Mouse (Mus musculus) forebrain, embryonic 12.5 days (tissue): ENCODE results near the gene Epn2. TPM values are rescaled to one million over a fixed set of nuclear protein-coding genes. Genes with fewer than 3 reads are reported as not detected.

Experiments
- ATAC-seq: fragments of 200-750 bp; cut with Nextera tagmentation; 2 replicates; pipeline ENCODE4 v1.8.0; 2017; ENCODE audit warnings: moderate TSS enrichment; ENCODE audit not compliant: low FRiP score
- H3K27ac ChIP-seq: fragments of 300-500 bp; sonication (generic); 2 replicates; pipeline ENCODE4 v1.5.1; 2016; ENCODE audit warnings: mild to moderate bottlenecking
- H3K27me3 ChIP-seq: fragments of 300-500 bp; sonication (generic); 2 replicates; pipeline ENCODE4 v1.6.1; 2016; ENCODE audit warnings: mild to moderate bottlenecking
- H3K36me3 ChIP-seq: fragments of 300-500 bp; sonication (generic); replicated peaks from 2 replicates; pipeline ENCODE4 v1.6.1; 2016; ENCODE audit warnings: mild to moderate bottlenecking
- H3K4me1 ChIP-seq: fragments of 300-500 bp; sonication (generic); 2 replicates; pipeline ENCODE4 v1.6.1; 2016
- H3K4me2 ChIP-seq: fragments of 300-500 bp; sonication (generic); 2 replicates; pipeline ENCODE4 v1.6.1; 2016; ENCODE audit warnings: mild to moderate bottlenecking, moderate library complexity
- H3K4me3 ChIP-seq: fragments of 300-500 bp; sonication (generic); replicated peaks from 2 replicates; pipeline ENCODE4 v1.5.1; 2016; ENCODE audit warnings: mild to moderate bottlenecking
- H3K9ac ChIP-seq: fragments of 300-500 bp; sonication (generic); 2 replicates; pipeline ENCODE4 v1.6.1; 2016; ENCODE audit warnings: mild to moderate bottlenecking
- H3K9me3 ChIP-seq: fragments of 300-500 bp; sonication (generic); 2 replicates; pipeline ENCODE4 v1.6.1; 2016
- WGBS: fragments of 180-500 bp; shearing (Covaris S2); methylation state at CpG from one replicate; pipeline ENCODE4 v1.1.7; 2016; 5-methylcytosine and 5-hydroxymethylcytosine counted together
- polyA plus RNA-seq: library from polyadenylated mRNA; unstranded; fragments of >200 nt; fragmentation: Nextera tagmentation; extraction: Ambion mirVana; gene quantifications from 2 replicates; pipeline ENCODE4 v1.2.1, GENCODE M21; 2016

Epn2 gene
- polyA plus RNA-seq, 1 experiment from 2014 or later: 35.5 TPM

GRCm38 (mm10) chr11:61562421-61562820 is 17.1 kb downstream of the Epn2 start:
- H3K36me3 ChIP-seq: no peaks in the 10 kb centered on the region
- no peak for ATAC-seq
- no peak overlapping the region for H3K27ac ChIP-seq
- H3K4me3 ChIP-seq: no peak overlapping the region
- H3K4me2 ChIP-seq: no peak overlapping the region
- H3K4me1 ChIP-seq: no peaks in the 10 kb centered on the region; the same call in 1 of the 2 replicates
- H3K27me3 ChIP-seq: no peaks in the 10 kb centered on the region
- no peak overlapping the region for H3K9ac ChIP-seq
- WGBS: 93% methylated on average over 5 of the region's 5 CpGs
- no peaks in the 10 kb centered on the region for H3K9me3 ChIP-seq

- ATAC-seq: no peak
- WGBS: 91% methylated on average over 5 of the region's 5 CpGs
- no peak overlapping the region for H3K4me2 ChIP-seq
- no peak overlapping the region for H3K27ac ChIP-seq
- no peaks in the 10 kb centered on the region for H3K36me3 ChIP-seq
- no peak overlapping the region for H3K9ac ChIP-seq
- H3K9me3 ChIP-seq: no peaks in the 10 kb centered on the region
- no peak overlapping the region for H3K4me3 ChIP-seq
- H3K4me1 ChIP-seq: no peaks in the 10 kb centered on the region; the same call in 1 of the 2 replicates
- no peaks in the 10 kb centered on the region for H3K27me3 ChIP-seq
Observed at GRCm38 (mm10) chr11:61559572-61559971, 19.9 kb downstream of the Epn2 start.

- 82% methylated on average over 3 of the region's 3 CpGs for WGBS
- H3K4me1 ChIP-seq: 0 out of 2 replicates have a peak, but pooled peaks cover 7% of the 10 kb centered on the region
- no peak overlapping the region for H3K9ac ChIP-seq
- H3K4me2 ChIP-seq: no peak overlapping the region
- no peaks in the 10 kb centered on the region for H3K9me3 ChIP-seq
- H3K36me3 ChIP-seq: no peaks in the 10 kb centered on the region
- H3K27ac ChIP-seq: no peak overlapping the region
- no peak for ATAC-seq
- no peaks in the 10 kb centered on the region for H3K27me3 ChIP-seq
- no peak overlapping the region for H3K4me3 ChIP-seq
Observed at GRCm38 (mm10) chr11:61553015-61553754, 26.3 kb downstream of the Epn2 start.

- ATAC-seq: no peak
- no peak overlapping the region for H3K4me3 ChIP-seq
Observed at GRCm38 (mm10) chr11:61550631-61551030, 28.9 kb downstream of the Epn2 start.

GRCm38 (mm10) chr11:61547710-61548109 is 31.8 kb downstream of the Epn2 start:
- WGBS: 94% methylated on average over 4 of the region's 4 CpGs
- no peak overlapping the region for H3K4me2 ChIP-seq
- no peak for ATAC-seq

More at GRCm38 (mm10) chr11:61550631-61551030, 28.9 kb downstream of the Epn2 start:
- Histone ChIP-seq H3K9me3 (no peaks in the 10 kb centered on the region), H3K36me3 (peaks cover 11% of the 10 kb centered on the region), H3K9ac (no peak overlapping the region), H3K27me3 (no peaks in the 10 kb centered on the region), H3K27ac (no peak overlapping the region), H3K4me2 (no peak overlapping the region), H3K4me1 (0 out of 2 replicates have a peak, but pooled peaks cover 7% of the 10 kb centered on the region)

GRCm38 (mm10) chr11:61546452-61546851 is 33.0 kb downstream of the Epn2 start:
- Histone ChIP-seq H3K27ac (no peak overlapping the region), H3K9ac (no peak overlapping the region), H3K36me3 (peaks cover 21% of the 10 kb centered on the region), H3K4me3 (no peak overlapping the region), H3K27me3 (no peaks in the 10 kb centered on the region), H3K9me3 (no peaks in the 10 kb centered on the region), H3K4me2 (no peak overlapping the region), H3K4me1 (no peaks in the 10 kb centered on the region)
- no peak for ATAC-seq
- WGBS: 94% methylated on average over 10 of the region's 10 CpGs

More at GRCm38 (mm10) chr11:61547710-61548109, 31.8 kb downstream of the Epn2 start:
- peaks cover 21% of the 10 kb centered on the region for H3K36me3 ChIP-seq
- H3K27me3 ChIP-seq: no peaks in the 10 kb centered on the region
- no peak overlapping the region for H3K9ac ChIP-seq
- no peaks in the 10 kb centered on the region for H3K9me3 ChIP-seq
- H3K4me1 ChIP-seq: no peaks in the 10 kb centered on the region
- H3K27ac ChIP-seq: no peak overlapping the region
- no peak overlapping the region for H3K4me3 ChIP-seq

- ATAC-seq: no peak
- WGBS: 100% methylated on average over 2 of the region's 2 CpGs
- Histone ChIP-seq H3K4me3 (no peak overlapping the region), H3K4me2 (no peak overlapping the region), H3K9me3 (no peaks in the 10 kb centered on the region), H3K27ac (no peak overlapping the region), H3K4me1 (no peaks in the 10 kb centered on the region), H3K9ac (no peak overlapping the region), H3K36me3 (peaks cover 21% of the 10 kb centered on the region), H3K27me3 (no peaks in the 10 kb centered on the region)
Observed at GRCm38 (mm10) chr11:61545586-61545985, 33.9 kb downstream of the Epn2 start.

GRCm38 (mm10) chr11:61541106-61541505 is 38.4 kb downstream of the Epn2 start:
- Histone ChIP-seq H3K9ac (no peak overlapping the region), H3K27ac (no peak overlapping the region), H3K27me3 (no peaks in the 10 kb centered on the region), H3K4me1 (no peaks in the 10 kb centered on the region), H3K9me3 (no peaks in the 10 kb centered on the region), H3K4me3 (no peak overlapping the region), H3K4me2 (no peak overlapping the region), H3K36me3 (peaks cover 24% of the 10 kb centered on the region)
- WGBS: 99% methylated on average over 2 of the region's 2 CpGs
- ATAC-seq: no peak

- H3K27ac ChIP-seq: no peak overlapping the region
- ATAC-seq: no peak
- H3K4me3 ChIP-seq: no peak overlapping the region
- H3K4me2 ChIP-seq: no peak overlapping the region
- WGBS: 88% methylated on average over 7 of the region's 7 CpGs
- peaks cover 19% of the 10 kb centered on the region; the same call in 1 of the 2 replicates for H3K36me3 ChIP-seq
- H3K4me1 ChIP-seq: no peaks in the 10 kb centered on the region
- H3K9ac ChIP-seq: no peak overlapping the region
- no peaks in the 10 kb centered on the region for H3K9me3 ChIP-seq
- no peaks in the 10 kb centered on the region for H3K27me3 ChIP-seq
Observed at GRCm38 (mm10) chr11:61540642-61541041, 38.8 kb downstream of the Epn2 start.

GRCm38 (mm10) chr11:61537362-61537761 is 42.1 kb downstream of the Epn2 start:
- WGBS: 89% methylated on average over 3 of the region's 3 CpGs

GRCm38 (mm10) chr11:61536952-61537351 is 42.5 kb downstream of the Epn2 start:
- H3K9ac ChIP-seq: no peak overlapping the region
- H3K36me3 ChIP-seq: peaks cover 21% of the 10 kb centered on the region
- H3K4me3 ChIP-seq: no peak overlapping the region
- H3K4me1 ChIP-seq: no peaks in the 10 kb centered on the region
- H3K4me2 ChIP-seq: no peak overlapping the region
- no peaks in the 10 kb centered on the region for H3K27me3 ChIP-seq
- no peak overlapping the region for H3K27ac ChIP-seq
- WGBS: 72% methylated on average over 3 of the region's 3 CpGs
- H3K9me3 ChIP-seq: no peaks in the 10 kb centered on the region
- ATAC-seq: no peak

More at GRCm38 (mm10) chr11:61537362-61537761, 42.1 kb downstream of the Epn2 start:
- Histone ChIP-seq H3K4me1 (no peaks in the 10 kb centered on the region), H3K4me3 (no peak overlapping the region), H3K9me3 (no peaks in the 10 kb centered on the region), H3K9ac (no peak overlapping the region), H3K27ac (no peak overlapping the region), H3K36me3 (peaks cover 17% of the 10 kb centered on the region), H3K27me3 (no peaks in the 10 kb centered on the region), H3K4me2 (no peak overlapping the region)
- no peak for ATAC-seq

GRCm38 (mm10) chr11:61535530-61535929 is 44.0 kb downstream of the Epn2 start:
- no peak overlapping the region for H3K4me2 ChIP-seq
- no peak for ATAC-seq
- no peak overlapping the region for H3K4me3 ChIP-seq
- H3K9ac ChIP-seq: no peak overlapping the region
- WGBS: 68% methylated on average over 1 of the region's 1 CpGs
- H3K27me3 ChIP-seq: no peaks in the 10 kb centered on the region
- no peak overlapping the region for H3K27ac ChIP-seq
- H3K36me3 ChIP-seq: peaks cover 26% of the 10 kb centered on the region
- no peaks in the 10 kb centered on the region for H3K4me1 ChIP-seq
- H3K9me3 ChIP-seq: no peaks in the 10 kb centered on the region

- Histone ChIP-seq H3K4me1 (peaks cover 12% of the 10 kb centered on the region), H3K9me3 (no peaks in the 10 kb centered on the region), H3K4me3 (no peak overlapping the region), H3K27me3 (no peaks in the 10 kb centered on the region), H3K27ac (no peak overlapping the region), H3K36me3 (peaks cover 17% of the 10 kb centered on the region; the same call in 1 of the 2 replicates), H3K4me2 (no peak overlapping the region), H3K9ac (no peak overlapping the region)
- ATAC-seq: no peak
- 85% methylated on average over 5 of the region's 5 CpGs for WGBS
Observed at GRCm38 (mm10) chr11:61533571-61533970, 45.9 kb downstream of the Epn2 start.
